Mouse (Mus musculus) brown adipose tissue, adult 24 weeks (tissue): ENCODE data around the gene Zfp281. TPM values are rescaled to one million over a fixed set of nuclear protein-coding genes. Genes with fewer than 3 reads are reported as not detected.

Source experiments
- H3K27ac ChIP-seq: fragments of 200-500 bp; replicated peaks from 2 replicates; pipeline ENCODE4 v1.5.1; 2012; ENCODE audit warnings: low read depth, mild to moderate bottlenecking, low read length
- H3K4me1 ChIP-seq: fragments of 200-500 bp; 2 replicates; pipeline ENCODE4 v1.6.1; 2012; ENCODE audit warnings: low read length, mixed read lengths; ENCODE audit not compliant: control insufficient read depth, insufficient read depth, insufficient read length
- H3K4me3 ChIP-seq: fragments of 200-500 bp; 2 replicates; pipeline ENCODE4 v1.5.1; 2012; ENCODE audit warnings: low read depth, mild to moderate bottlenecking, low read length, moderate library complexity; ENCODE audit not compliant: insufficient read depth
- polyA plus RNA-seq: library from polyadenylated mRNA; stranded (reverse); fragments of >200 nt; gene quantifications from 2 replicates; pipeline ENCODE4 v1.2.4, GENCODE M21; 2012; ENCODE audit not compliant: missing spikeins, insufficient read depth, insufficient read length

Zfp281 gene
- polyA plus RNA-seq, 1 experiment: 4.3 TPM

- H3K4me3 ChIP-seq: no peak overlapping the region
- no peak overlapping the region for H3K27ac ChIP-seq
- no peaks in the 10 kb centered on the region for H3K4me1 ChIP-seq
These were observed 10.9 kb downstream of the Zfp281 start for GRCm38 (mm10) chr1:136635644-136636043.

DNA sequence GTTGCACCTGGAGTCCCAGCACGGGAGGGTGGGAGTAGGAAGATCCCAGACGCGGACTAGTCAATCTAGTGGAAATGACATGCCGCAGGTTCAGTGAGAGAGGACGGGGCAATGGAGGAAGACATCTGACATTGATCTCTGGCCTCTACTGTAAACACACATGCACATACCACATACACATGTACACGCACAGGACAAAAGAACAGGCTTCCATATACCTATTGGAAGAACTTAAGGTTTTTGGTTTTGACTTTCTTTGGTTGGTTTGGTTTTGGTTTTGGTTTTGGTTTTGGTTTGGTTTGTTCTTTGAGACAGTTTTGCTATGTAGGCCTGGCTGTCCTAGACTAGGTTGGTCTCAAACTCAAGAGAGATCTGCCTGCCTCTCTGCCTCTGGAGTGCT, 12.2 kb downstream of the Zfp281 start:
- H3K4me1 ChIP-seq: no peaks in the 10 kb centered on the region
- H3K4me3 ChIP-seq: no peak overlapping the region
- no peak overlapping the region for H3K27ac ChIP-seq

- H3K27ac ChIP-seq: no peak overlapping the region
- H3K4me1 ChIP-seq: no peaks in the 10 kb centered on the region
- H3K4me3 ChIP-seq: no peak overlapping the region
These were observed 13.0 kb downstream of the Zfp281 start for GRCm38 (mm10) chr1:136637696-136638095.

DNA sequence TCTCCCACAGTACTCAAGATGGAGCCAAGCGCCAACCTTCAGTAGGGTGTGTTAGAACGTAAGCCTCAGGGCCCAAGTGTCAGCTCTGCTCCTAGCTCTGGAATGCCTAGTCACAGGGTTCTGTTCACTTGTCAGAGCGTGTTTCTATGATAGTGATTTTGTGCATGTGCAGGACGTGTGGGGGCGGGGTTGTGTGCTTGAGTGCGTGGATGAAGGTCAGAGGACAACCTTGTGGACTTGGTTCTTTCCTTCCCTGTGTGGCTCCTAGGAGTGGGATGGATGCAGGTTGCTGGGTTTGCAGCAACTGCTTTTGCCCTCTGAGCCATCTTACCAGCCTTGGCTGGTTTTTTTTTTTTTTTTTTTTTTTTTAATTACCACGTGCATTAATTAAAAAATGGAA, 13.5 kb downstream of the Zfp281 start:
- H3K4me1 ChIP-seq: no peaks in the 10 kb centered on the region
- H3K4me3 ChIP-seq: no peak overlapping the region

DNA sequence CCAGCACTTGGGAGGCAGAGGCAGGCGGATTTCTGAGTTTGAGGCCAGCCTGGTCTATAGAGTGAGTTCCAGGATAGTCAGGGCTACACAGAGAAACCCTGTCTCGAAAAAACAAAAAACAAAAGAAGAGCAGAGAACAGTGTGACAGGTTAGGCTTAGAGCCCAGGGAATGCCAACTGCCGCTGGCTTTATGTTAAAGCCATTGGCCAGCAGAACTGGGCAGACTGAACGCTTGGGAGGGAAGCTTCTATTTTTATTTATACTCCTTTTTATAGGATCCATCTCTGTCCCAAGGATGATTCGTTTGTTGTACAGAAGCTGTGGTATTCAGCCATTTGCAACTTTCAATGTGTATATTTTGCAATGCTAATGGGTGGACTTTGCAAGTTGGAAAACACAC, 14.0 kb downstream of the Zfp281 start:
- Histone ChIP-seq H3K4me1 (no peaks in the 10 kb centered on the region), H3K4me3 (no peak overlapping the region), H3K27ac (no peak overlapping the region)

More for the DNA sequence above, 13.5 kb downstream of the Zfp281 start:
- H3K27ac ChIP-seq: no peak overlapping the region

DNA sequence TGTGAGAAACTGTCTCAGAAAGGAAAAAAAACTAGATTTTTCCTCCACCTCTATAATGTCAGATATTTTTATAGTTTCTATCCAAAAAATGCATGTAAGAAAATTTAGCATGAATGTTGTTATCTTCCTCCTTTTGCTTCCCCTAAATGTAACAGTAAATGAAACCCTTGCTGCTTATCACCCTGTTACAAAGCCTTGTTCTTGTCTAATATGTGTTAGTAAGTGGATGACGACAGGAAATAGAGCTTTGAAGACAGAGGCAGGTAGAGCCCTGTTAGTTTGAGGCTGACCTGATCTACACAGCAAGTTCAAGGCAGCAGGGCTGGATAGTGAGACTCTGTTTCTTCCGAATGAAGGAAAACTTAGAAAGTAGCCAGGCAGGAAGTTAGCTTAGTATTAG, 14.5 kb downstream of the Zfp281 start:
- H3K27ac ChIP-seq: no peak overlapping the region
- H3K4me1 ChIP-seq: no peaks in the 10 kb centered on the region
- H3K4me3 ChIP-seq: no peak overlapping the region

GRCm38 (mm10) chr1:136642701-136643100, 18.0 kb downstream of the Zfp281 start:
- 0 out of 2 replicates have a peak, but pooled peaks cover 2% of the 10 kb centered on the region for H3K4me1 ChIP-seq
- no peak overlapping the region for H3K27ac ChIP-seq
- H3K4me3 ChIP-seq: no peak overlapping the region

DNA sequence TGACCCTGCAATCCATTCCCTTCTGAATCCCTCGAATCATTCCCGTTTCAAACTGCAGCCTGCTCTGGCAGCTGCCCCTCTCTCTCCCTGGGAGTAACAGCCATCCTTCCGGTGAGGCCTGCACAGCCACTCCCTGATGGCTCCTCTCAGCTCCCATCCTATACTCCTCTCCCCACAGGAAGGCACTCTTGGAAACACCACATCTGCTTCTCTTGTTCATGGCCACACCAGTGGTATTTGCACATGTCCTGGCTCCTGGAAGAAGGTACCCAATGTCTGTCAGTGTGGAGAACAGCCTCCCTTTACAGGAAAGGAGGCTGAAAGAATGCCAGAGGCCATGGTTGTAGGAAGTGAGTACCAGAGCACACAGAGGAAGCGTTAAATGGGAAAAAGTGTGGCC, 19.8 kb downstream of the Zfp281 start:
- H3K27ac ChIP-seq: no peak overlapping the region
- H3K4me1 ChIP-seq: 0 out of 2 replicates have a peak, but pooled peaks cover 2% of the 10 kb centered on the region
- H3K4me3 ChIP-seq: no peak overlapping the region

GRCm38 (mm10) chr1:136645849-136646625, 21.3 kb downstream of the Zfp281 start:
- no peak overlapping the region for H3K4me3 ChIP-seq

GRCm38 (mm10) chr1:136652066-136652465, 27.4 kb downstream of the Zfp281 start:
- H3K4me1 ChIP-seq: no peaks in the 10 kb centered on the region
- no peak overlapping the region for H3K27ac ChIP-seq
- no peak overlapping the region for H3K4me3 ChIP-seq

More at GRCm38 (mm10) chr1:136645849-136646625, 21.3 kb downstream of the Zfp281 start:
- Histone ChIP-seq H3K4me1 (0 out of 2 replicates have a peak, but pooled peaks cover 2% of the 10 kb centered on the region), H3K27ac (no peak overlapping the region)

DNA sequence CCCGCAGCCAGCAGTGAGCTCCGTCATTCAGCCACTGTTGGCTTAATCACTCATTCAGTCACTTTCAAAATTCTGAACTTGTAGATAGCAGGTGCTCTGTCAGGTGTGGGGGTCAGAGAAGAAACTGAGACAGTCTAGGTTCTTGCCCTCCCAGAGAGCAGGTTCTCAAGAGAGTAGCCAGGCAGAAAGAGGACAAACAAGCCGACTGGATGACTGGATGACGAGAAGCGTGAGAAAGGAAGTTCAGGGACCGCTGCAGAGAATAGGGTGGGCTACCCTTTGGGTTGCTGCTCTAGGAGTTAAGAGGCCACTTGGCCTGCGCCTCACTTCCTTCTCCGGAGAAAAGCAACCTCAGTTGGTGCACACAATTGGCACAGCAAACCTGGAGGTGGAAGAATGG, 28.8 kb downstream of the Zfp281 start:
- H3K4me1 ChIP-seq: no peaks in the 10 kb centered on the region
- H3K27ac ChIP-seq: no peak overlapping the region
- no peak overlapping the region for H3K4me3 ChIP-seq

GRCm38 (mm10) chr1:136654385-136654784, 29.7 kb downstream of the Zfp281 start:
- H3K27ac ChIP-seq: no peak overlapping the region
- no peaks in the 10 kb centered on the region for H3K4me1 ChIP-seq
- H3K4me3 ChIP-seq: no peak overlapping the region

DNA sequence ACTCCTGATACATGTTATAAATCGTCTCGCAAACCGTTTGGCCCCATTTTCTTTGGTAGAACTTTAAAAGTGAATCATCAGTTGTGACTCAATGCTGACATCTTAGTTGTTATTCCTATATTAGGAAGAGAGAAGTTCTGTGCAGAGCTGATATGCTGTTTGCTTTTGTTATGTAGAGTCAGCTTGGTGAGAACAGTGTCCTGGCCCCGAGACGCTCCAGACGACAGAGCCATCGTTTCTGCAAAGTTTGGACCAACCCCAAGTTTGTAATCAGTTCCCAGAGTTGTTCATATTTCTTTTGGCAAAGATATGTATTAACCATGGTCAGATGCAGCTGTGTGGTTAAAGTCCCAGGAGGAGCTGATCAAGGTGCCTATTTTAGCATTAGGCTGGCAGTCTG, 31.9 kb downstream of the Zfp281 start:
- H3K27ac ChIP-seq: no peak overlapping the region
- H3K4me3 ChIP-seq: no peak overlapping the region
- H3K4me1 ChIP-seq: no peaks in the 10 kb centered on the region

GRCm38 (mm10) chr1:136658456-136659227, 33.9 kb downstream of the Zfp281 start:
- Histone ChIP-seq H3K27ac (no peak overlapping the region), H3K4me3 (no peak overlapping the region), H3K4me1 (no peaks in the 10 kb centered on the region)

DNA sequence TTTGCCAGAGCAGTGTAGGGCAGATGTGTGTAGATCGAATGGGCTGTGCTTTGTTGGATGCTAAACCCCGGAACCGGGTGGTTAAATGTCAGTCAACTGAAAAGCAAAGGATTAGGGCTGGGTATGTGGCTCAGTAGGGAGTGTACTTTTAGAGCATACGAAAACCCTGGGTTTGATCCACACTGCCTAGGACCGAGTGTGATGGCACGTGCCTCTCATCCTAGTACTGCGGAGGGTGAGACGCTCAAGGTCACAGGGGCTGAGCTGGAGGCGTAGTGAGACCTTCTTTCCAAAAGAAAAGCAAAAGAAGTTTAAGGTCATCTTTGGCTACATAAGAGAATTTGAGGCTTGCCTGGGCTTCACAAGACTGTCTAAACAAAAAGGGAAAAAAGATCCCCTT, 34.6 kb downstream of the Zfp281 start:
- Histone ChIP-seq H3K27ac (no peak overlapping the region), H3K4me1 (no peaks in the 10 kb centered on the region), H3K4me3 (no peak overlapping the region)

- Histone ChIP-seq H3K4me3 (no peak overlapping the region), H3K4me1 (no peaks in the 10 kb centered on the region), H3K27ac (no peak overlapping the region)
These were observed 35.2 kb downstream of the Zfp281 start for GRCm38 (mm10) chr1:136659917-136660316.
